Mouse (Mus musculus) testis, postnatal 10 days (tissue): ENCODE data around the gene Cst8.
"Not testable (repeated sequence)": the region's sequence is repeated elsewhere in the genome, so short reads cannot be mapped to it uniquely, and the experiment has no call there.

Source experiments
- DNase-seq: peaks from one replicate; pipeline ENCODE4 v3.0.0; 2021; ENCODE audit warnings: low spot score

Cst8 gene

GRCm38 (mm10) chr2:148798485-148798884 lies at the start of gene Cst8:
Cst8 (plus strand) TSS chr2:148798785.
- no peak for DNase-seq

- no peak for DNase-seq
Measured at GRCm38 (mm10) chr2:148750058-148750457, 48.5 kb upstream of the Cst8 start, which contains the start of gene Cstl1. Cstl1 (plus strand) TSS chr2:148750358.

- peak; percentile 78 for DNase-seq
Measured at GRCm38 (mm10) chr2:148751893-148752813, 46.4 kb upstream of the Cst8 start.

GRCm38 (mm10) chr2:148754310-148754846 lies 44.2 kb upstream of the Cst8 start:
- no peak for DNase-seq

- no peak for DNase-seq
Measured at GRCm38 (mm10) chr2:148763648-148764388, 34.8 kb upstream of the Cst8 start.

- not testable (repeated sequence) for DNase-seq
Measured at GRCm38 (mm10) chr2:148771397-148771796, 27.2 kb upstream of the Cst8 start, which contains the start of gene Cst11. Cst11 (minus strand) TSS chr2:148771497.

GRCm38 (mm10) chr2:148781709-148782108 lies 16.9 kb upstream of the Cst8 start, which contains the start of gene 8030411F24Rik:
8030411F24Rik (plus strand) TSS chr2:148782009.
- no peak for DNase-seq

GRCm38 (mm10) chr2:148789142-148789541 lies 9.4 kb upstream of the Cst8 start, which contains the start of gene Cst12:
Cst12 (plus strand) TSS chr2:148789361.
- peak; percentile 65 for DNase-seq

GRCm38 (mm10) chr2:148801491-148801921 lies 2.9 kb downstream of the Cst8 start:
- no peak for DNase-seq

GRCm38 (mm10) chr2:148806696-148807095 lies 8.1 kb downstream of the Cst8 start:
- no peak for DNase-seq

- no peak for DNase-seq
Measured at GRCm38 (mm10) chr2:148819909-148820308, 21.3 kb downstream of the Cst8 start, which contains the start of gene Cst13. Cst13 (plus strand) TSS chr2:148820081.

GRCm38 (mm10) chr2:148825986-148826385 lies 27.4 kb downstream of the Cst8 start:
- no peak for DNase-seq

- peak; percentile 65 for DNase-seq
Measured at GRCm38 (mm10) chr2:148834912-148835311, 36.3 kb downstream of the Cst8 start, which contains the start of gene Cst9. Cst9 (plus strand) TSS chr2:148835147.

GRCm38 (mm10) chr2:148838075-148838777 lies 39.6 kb downstream of the Cst8 start:
- DNase-seq: no peak

GRCm38 (mm10) chr2:148839224-148839623 lies 40.6 kb downstream of the Cst8 start:
- DNase-seq: no peak

- DNase-seq: peak; percentile 83
Measured at GRCm38 (mm10) chr2:148851116-148851906, 52.7 kb downstream of the Cst8 start.
